Mouse (Mus musculus) lung, postnatal 25 days (tissue): ENCODE data around the gene Nol12.
A peak's percentile ranks its signal among the peaks of the same experiment; 100 is the strongest.

Experiments used
- DNase-seq: peaks from one replicate; pipeline ENCODE4 v3.0.0; 2022; ENCODE audit warnings: low spot score

Nol12 gene

GRCm38 (mm10) chr15:78948152-78948725 is 13.5 kb downstream of the Nol12 start:
- no peak for DNase-seq

GRCm38 (mm10) chr15:78948883-78949282 is 14.2 kb downstream of the Nol12 start:
- no peak for DNase-seq

GRCm38 (mm10) chr15:78955663-78956062 is 20.9 kb downstream of the Nol12 start:
- no peak for DNase-seq

GRCm38 (mm10) chr15:78956351-78956750 is 21.6 kb downstream of the Nol12 start:
- DNase-seq: peak; percentile 40

- no peak for DNase-seq
These were observed 22.3 kb downstream of the Nol12 start for GRCm38 (mm10) chr15:78957021-78957420.

GRCm38 (mm10) chr15:78959537-78959936 is 24.8 kb downstream of the Nol12 start:
- DNase-seq: no peak

- DNase-seq: peak; percentile 45
These were observed 25.4 kb downstream of the Nol12 start for GRCm38 (mm10) chr15:78960088-78960487.

GRCm38 (mm10) chr15:78962885-78963284 is 28.2 kb downstream of the Nol12 start:
- DNase-seq: peak; percentile 70

- DNase-seq: no peak
These were observed 36.9 kb downstream of the Nol12 start for GRCm38 (mm10) chr15:78971626-78972025.

- no peak for DNase-seq
These were observed 39.2 kb downstream of the Nol12 start for GRCm38 (mm10) chr15:78973950-78974349.

- DNase-seq: peak; percentile 43
These were observed 43.0 kb downstream of the Nol12 start for GRCm38 (mm10) chr15:78977676-78978159.

GRCm38 (mm10) chr15:78978875-78979274 is 44.1 kb downstream of the Nol12 start:
- peak; percentile 85 for DNase-seq

GRCm38 (mm10) chr15:78980084-78980483 is 45.4 kb downstream of the Nol12 start:
- DNase-seq: no peak

- DNase-seq: peak; percentile 94
These were observed 48.1 kb downstream of the Nol12 start for GRCm38 (mm10) chr15:78982658-78983435.

- peak; percentile 60 for DNase-seq
These were observed 48.9 kb downstream of the Nol12 start for GRCm38 (mm10) chr15:78983436-78984285.

GRCm38 (mm10) chr15:78984286-78984778 is 49.6 kb downstream of the Nol12 start:
- no peak for DNase-seq

GRCm38 (mm10) chr15:78986536-78987220 is 51.9 kb downstream of the Nol12 start:
- no peak for DNase-seq

- no peak for DNase-seq
These were observed 53.8 kb downstream of the Nol12 start for GRCm38 (mm10) chr15:78988499-78988971.

- no peak for DNase-seq
These were observed 54.7 kb downstream of the Nol12 start for GRCm38 (mm10) chr15:78989152-78990092.

- DNase-seq: no peak
These were observed 55.3 kb downstream of the Nol12 start for GRCm38 (mm10) chr15:78990093-78990463.
